Mouse (Mus musculus): Measurements from ENCODE around the gene Map3k20.

GRCm38 (mm10) chr2:72321591-72321990, 36.2 kb downstream of the Map3k20 start:
- no peak for TF ChIP-seq MAFK (IDR thresholded peaks at IDR 0.05; ENCODE audit: insufficient read depth, low read depth, low read length)
- TF ChIP-seq CHD2 (IDR thresholded peaks at IDR 0.05; ENCODE audit: low read depth, low read length): no peak
- TF ChIP-seq HCFC1 (IDR thresholded peaks at IDR 0.05; ENCODE audit: borderline replicate concordance, insufficient read depth, low read length): no peak

All from ES-E14 (cell line).